Mouse (Mus musculus): ENCODE measurements around the gene Pde4d.

Gene Pde4d

DNA sequence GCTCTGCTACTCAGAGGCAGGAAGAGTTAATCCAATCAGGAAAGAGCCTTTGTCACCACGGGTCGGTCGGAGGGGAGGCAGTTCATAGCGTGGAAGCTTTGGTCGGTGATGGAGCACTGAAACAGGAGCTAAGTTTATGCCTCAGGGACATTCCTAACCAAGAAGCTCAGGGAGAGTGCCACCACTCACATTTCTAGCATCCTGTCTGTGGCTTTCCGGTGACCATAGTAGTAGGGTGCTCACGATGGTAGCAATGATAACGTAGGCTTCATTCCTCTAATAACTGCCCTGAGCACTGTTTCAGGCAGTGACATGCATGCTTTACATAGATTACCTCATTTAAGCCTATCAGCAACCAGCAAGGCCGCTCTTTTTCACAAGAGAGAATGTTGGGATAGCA, 755.8 kb downstream of the Pde4d start:
- DNase-seq = no peak

DNA sequence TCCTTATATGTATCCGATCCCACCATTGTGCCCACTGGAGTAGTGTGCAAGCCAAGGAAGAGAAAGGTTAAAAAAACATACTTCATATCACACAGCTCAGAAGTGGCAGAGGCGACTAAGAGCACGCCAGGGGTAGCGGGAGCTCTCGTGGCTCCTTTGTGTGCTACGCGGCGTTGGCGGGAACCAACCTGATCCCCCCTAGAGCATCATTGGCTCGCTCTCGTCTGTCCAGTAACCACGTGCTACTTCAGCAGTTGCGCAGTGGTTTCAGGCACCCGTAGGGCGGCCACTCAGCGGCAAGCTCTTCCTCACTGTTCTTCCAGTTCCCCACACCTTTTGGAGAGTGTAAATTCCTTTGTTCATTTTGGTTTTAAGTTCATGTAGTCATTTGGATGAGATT, 758.9 kb downstream of the Pde4d start:
- DNase-seq = no peak

DNA sequence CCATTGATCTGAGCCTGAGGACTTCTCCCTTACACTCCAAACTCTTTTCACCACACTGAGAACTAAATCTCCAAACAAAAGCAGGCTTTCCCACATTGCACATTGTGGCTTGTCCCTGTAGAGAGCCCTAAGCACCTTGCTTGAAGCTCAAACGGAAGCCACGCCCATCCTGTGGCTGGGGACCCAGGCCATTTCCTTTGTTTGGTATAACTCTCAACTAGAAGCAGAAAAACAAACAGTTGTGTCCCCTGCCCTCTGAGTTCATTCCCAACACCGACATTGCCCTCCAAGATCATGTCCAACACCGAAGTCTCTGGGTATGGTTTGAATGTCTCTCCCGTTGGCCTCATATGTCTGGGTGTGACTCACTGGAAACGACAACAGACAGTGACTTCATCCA, 759.7 kb downstream of the Pde4d start:
- DNase-seq = no peak

DNA sequence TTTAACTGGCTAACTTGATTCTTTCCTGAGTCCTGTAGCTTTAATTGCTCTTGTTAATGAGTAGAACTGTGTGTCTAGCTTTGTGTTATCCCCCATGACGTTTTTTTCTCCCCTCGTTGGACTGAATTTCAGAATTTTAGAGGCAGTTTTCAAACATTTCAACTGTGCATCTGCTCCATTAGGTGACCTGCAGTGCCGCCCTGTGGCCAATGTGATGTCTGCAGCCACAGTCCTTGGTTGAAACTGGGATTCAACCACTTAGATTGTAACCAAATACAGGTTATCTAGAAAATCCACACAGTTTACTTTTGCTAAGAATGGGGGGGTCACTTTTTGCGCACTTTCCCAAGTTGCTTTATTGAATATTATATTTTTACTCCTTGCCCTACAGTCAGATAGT, 760.7 kb downstream of the Pde4d start:
- DNase-seq = peak; percentile 75

DNA sequence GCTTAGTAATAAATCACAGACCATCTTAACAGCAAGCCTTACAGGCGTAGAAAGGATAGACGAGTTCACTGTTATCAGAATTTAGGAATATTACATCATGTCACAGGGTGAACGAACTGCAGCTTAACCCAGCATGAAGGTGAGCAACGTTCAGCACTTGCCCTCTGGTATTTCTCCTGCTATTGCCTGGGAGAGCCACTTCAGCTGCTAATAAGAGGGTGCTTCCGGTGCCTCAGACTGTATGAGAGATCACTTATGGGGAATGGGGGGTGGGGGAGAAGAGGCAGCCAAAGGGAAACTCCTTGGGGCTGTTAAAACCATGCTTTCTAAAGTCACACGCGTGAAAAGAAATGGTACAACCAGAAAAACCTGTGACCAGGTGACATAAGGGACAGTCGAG, 761.7 kb downstream of the Pde4d start:
- DNase-seq = no peak

DNA sequence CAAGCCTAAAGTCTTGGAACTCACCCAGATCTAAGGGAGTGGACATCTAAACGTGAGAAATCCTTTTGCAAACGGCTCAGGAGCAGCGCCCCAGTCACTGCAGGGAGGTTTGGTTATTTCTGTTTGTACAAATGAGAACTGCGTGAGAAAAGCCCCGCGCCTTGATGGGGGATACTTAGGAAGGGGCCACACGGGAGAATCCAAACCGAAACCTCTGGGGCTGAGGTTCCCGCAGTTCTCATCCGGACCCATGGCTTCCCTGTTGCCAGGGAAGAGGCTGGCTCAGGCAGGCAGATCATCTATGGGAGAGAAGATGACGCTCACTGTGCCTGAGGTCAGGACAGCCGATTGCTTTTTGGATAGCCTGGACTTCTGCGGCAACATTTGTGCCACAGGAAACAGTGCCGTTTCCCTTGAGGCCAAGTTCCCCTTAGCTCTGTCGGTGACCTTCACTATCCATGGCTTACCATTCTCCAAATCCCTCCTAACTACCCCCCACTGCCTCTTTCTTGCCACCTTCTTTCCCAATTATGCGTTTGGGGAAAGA, 762.3 kb downstream of the Pde4d start:
- no peak for DNase-seq

DNA sequence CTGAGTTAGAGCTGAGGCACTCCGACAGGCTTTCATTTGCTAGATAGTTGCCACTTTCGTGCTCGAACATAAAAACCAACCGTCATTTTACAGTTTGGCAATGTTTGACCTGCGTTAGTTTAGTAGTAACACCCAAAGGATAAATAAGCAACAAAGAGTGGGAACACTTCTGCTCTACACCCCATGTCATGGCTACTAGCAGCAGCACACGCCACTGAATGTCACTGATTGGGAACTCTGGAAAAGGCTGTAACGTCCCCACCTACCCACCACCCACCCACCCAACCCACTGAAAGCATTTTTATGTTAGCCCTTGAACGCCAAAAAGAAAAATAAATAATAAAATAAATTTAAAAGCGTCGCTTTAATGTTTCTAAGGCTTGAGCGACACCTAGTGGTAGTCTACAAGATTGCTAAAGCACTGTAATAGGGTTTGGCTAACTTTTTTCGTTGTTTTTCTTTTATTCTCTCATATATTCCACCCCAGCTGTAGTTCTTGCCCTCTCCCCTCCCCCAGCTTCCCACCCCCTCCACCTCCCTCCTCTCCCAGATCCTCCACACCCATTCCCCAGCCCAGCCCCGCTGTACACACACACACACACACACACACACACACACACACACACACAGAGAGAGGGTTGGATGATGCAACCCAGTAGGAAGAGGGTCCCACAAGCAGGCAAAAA, 763.2 kb downstream of the Pde4d start:
- no peak for DNase-seq

DNA sequence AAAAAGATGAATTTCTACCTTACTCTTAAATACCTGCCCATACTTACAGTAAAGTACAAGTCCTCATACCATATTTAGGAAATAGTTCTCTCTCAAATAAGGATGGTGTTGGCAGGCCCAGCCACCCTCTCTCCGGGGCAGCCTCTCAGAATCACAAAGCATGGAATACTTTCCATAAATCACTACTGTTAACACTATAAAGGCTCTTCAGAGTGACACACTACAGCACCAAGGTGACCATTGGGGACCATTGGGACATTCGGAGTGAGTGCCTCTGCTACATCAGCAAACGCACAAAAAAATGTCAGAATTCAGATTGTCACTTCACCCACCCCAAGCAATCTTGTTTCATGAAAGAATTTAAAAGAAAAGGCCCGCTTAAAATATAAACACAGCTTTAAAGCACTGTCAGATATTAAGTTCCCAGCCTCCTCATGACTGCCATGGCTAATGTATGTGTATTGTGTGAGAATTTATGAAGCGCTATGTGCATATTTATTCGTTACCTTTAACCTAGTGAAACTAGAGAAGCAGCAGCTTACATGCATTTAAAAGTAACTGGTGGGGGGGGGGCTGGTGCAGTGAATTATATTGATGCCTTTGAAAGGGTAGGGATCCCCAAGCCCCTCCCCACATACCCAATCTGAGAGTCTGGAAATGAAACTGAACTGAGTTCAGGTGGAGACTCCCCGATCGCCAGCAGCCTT, 769.4 kb downstream of the Pde4d start:
- no peak for DNase-seq

DNA sequence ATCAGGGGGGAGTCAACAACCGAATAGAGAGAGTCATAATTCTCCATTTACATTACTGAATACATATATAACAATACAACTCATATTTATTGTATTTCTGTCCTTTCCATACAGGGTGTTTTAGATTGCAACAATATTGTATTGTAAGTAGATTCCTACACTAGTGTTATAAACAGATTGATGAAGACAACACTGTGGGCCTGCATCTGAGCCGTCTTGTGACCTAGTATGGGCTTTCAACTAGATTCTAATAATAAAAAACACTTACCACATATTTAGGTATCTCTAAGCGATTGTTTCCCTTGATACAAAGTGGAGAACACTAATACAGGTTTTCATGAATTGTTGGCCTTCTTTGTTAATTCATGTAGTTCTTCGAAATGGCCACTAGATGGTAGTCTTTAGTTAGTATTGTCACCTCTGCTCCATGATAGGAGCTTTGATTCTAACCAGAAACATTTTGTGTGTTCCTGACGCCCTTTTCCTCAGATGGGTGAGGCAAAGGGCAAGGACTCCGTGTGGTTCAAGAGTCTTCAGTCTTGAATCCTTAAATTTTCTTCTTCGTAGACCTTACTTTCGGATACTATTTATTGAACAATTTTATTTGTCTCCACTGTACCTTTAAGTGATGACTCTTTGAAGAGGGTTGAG, 779.3 kb downstream of the Pde4d start:
- no peak for DNase-seq

DNA sequence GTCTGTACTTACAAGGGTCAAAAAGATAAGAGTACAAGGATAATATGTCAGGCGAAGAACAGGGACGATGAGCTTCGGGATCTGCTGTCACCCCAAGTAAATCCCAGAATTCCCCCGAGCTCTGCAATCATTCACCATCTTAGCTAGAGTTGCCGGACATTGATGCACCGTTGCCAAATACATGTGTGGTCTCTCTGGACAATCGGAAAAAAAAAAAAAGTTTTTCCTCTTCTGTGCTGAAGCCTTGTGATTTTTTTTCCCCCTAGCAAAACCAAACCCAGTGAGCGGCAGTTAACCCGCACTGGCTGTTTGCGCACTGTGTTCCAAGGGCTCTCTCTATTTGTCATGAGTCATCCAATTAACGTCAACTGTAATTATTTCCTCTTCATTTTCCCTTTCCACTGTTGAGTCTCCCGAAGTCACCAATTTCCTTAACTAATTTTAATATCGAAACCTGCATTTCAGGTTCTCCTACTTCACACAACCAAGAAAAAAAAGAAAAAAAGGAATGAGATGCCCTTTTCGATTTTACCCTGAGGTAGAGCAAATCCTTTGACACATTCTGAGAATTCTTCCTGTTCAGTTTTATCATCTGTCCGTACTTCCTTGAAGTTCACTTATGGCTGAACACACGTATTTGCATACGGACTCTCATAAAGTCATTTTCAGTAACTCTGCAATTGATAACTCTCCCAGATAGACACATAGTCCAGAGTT, 780.0 kb downstream of the Pde4d start:
- DNase-seq = no peak

DNA sequence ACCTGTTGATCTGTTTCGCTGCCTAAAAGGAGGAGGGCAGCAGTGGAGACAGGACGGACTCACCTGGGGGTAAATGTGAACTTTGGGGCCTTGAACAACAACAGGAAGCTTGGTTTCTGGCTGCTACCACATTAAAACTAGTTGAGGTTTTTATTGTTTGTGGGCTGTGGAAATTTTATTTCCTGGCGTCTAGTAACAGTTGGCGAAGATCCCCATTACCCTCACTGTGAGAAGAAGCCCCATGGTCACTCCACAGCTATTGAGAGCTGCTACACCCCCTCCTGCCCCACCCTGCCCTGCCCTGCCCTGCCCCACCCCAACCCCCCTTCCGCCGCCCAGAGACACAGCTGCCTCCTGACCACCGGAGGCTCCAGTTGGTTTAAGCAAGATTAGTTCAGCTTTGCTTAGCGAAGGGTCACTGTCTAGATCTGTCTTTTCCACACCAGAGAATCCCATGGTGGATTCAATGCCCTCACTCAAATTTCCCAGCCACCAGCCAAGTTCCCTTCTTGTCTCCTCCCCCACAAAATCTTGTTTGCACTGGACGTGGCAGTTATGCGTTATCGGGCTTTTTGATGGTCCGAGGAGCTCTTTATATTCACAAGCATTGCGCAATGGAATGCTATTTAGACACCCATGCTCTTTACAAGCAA, 780.7 kb downstream of the Pde4d start:
- DNase-seq = no peak

DNA sequence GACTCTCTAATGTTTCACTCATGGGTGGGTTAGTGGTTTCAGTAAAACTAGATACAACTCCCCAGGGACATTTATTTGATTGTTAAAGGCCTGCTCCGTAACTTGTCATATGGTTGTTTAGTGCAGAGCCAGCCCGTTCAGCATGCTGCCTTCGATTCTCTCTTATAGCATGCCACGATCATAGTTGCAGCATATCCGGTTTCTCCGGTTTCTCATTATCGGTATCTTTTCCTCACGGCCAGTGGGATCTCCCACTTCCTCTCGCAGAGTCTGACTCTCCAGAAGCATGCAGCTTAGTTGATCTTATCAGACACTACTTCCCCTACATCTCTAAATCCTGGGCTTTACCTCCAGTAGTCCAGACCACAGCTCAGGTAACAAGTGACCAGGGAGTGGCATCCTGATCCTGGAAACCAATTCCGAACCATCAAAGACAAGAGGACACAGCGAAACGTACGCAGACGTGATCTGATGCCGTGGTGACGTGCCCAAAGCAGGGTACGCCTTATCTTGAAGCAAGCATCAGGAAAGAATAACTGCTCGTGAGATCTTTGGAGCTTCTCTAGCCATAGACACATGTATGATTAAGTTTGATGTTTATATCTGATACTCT, 782.2 kb downstream of the Pde4d start:
- DNase-seq = no peak

DNA sequence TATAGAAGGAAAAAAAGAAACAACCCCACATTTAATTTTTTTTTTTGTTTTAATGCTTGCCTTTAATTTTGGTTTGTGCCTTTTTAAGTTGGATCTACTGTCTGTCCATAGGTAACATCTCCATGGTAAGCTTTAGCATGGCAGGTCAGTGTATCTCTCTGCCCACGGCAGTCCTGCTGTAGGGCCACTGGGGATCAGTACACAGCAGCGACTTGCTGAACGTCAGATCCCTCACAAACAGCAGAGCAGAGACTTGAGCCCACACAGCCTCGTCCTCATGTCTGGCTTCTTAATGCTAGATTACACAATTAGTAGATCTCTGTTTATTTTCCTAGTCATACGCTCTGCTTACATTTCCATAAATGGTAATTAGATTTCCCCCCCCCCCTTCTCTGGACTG, 782.8 kb downstream of the Pde4d start:
- DNase-seq = no peak

DNA sequence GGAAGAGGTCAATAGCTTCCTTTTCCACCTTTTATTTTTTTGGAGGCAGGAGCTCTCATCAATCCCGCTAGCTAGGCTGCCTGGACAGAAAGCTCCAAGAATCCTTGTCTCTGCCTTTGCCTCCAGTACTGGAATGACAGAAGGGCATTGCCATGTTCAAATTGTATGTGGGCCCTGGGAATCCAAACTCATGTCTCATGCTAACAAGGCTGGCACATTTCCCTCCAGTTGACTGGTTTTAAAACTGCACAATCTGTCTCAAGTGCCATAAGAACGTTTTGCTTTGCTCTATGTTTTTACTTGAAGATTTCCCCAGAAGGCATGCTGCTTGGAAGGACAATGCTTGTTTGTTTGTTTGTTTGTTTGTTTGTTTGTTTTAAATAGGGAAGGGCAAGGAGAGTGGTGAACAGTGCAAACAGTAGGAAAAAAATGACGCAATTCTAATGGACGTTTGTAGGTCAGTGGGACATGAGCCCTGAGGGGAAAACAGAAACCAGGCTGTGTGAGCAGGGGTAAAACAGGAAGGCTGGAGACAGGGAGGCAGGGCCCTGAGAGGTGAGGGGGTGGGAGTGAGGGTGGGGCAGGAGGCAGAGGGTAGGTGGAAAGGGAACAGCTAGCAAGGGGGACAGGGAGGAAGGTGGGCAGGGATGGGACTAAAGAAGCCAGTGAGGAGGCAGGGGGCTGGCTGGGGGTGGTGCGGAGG, 784.3 kb downstream of the Pde4d start:
- DNase-seq = no peak

DNA sequence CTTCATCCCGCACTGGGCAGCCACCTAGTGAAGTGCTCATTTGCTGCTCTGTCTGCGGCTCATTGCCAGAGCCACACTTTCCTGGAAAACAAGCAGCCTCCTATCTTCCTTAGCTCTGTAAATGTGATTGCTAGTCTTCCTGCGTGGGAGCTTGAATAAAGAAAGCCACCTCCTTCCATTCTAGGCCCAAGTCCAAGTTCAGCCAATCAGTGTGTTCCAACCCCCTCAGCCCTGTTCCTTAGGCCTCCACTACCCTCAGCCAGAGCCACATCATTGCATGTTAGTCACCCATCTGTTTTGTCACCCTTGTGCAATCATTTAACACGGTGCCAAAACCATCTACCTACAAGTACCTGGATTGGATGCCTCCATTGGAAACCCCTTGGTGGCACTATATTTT, 786.3 kb downstream of the Pde4d start:
- DNase-seq = peak; percentile 51

DNA sequence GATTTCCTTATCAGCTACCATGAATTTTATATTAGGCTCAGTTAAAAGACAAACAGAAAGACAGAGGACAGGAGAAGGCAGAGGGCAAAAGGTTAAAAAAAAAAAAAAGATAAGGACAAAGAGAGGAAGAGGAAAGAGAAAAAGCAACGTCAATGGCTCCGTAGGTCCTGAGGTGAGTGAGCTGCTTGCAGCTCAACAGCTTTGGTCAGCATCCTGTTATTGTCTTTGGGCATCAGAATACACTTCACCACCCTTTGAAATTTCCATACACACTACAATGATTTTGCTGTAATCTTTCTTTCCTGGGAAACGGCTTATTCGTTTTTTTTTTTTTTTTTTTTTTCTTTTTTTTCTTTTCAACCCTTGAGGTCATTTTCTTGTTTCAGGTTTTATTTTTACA, 788.9 kb downstream of the Pde4d start:
- no peak for DNase-seq

DNA sequence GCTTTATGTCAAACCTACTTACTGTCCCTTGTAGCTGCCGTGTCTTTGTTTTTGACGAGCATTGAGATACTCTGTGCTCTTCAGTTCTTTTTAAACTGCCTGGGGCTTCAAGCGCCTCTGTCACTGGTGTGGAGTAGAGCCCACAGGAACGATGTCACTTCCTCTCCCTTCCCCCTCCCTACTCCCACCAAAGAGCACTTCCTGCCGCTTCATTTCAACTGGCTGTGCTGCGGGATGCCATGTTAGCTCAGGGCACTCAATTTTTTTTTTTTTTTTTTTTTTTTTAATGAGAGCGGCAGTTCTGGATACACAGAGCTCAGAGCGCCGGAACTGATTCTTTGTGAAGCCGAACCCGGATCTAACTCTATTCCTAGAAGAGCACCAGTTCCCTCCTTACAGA, 789.5 kb downstream of the Pde4d start:
- DNase-seq = no peak

DNA sequence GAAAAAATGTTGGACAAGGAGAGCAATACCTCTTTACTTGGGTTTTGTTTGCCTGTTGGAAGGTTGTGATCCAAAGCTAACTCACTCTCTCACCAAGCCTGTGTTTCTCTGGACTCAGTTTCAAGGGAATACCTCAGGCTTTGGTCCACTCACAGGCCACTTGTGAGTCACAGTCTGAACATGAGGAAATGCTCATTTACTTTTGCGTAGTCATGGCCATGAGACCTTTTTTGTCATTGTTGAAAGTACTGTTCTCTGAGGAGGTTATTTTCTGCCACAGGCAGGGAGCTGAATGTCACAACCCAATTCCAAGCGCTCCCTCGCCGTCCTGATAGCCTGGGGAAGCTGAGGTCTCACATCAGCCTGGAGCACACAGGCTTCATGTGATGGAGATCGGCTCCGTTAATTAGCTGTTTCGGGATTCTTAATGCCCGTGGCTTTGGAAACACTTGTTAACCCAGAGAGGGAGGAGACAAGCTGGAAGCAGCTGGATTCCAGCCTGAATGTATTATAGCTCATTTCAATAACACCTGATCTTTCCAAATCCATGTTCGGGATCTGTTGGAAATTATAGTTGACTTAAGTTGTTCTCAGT, 792.8 kb downstream of the Pde4d start:
- DNase-seq = no peak

DNA sequence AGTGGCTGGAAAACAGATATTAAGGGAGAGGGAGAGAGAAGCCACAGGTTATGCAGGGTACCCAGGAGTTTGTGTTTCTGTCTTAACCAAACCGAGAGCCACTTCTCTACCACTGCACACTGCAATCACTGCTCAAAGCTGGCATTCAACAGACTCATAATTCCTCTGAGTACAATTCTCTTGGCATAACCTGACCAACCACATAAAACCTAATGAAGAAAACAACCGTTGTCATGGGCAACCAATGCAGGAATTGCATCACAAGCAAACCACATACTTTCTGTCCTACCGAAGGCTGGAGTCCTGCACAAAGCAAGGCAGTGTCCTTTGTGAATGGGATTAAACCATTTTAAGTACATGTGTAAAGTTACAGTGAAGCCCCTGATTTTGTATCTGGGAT, 793.4 kb downstream of the Pde4d start:
- no peak for DNase-seq

DNA sequence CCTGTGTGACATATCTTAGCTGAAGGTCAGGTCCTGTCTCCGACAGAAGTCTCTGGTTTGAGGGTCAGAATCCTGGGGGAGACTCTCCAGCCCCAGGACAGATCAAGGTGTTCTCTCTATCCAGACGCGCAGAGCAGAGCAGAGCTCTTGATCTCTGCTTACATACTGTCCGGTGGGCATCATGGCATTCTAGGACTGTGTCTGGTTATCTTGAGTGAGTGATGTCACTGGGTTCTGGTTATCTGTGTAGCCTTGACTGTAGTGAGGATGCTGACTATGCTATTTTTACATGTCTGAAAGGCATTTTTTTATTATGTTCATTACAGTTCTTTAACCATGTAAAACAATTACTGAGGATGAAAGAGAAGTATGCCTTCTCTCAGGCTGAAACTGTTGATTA, 797.3 kb downstream of the Pde4d start:
- no peak for DNase-seq

DNA sequence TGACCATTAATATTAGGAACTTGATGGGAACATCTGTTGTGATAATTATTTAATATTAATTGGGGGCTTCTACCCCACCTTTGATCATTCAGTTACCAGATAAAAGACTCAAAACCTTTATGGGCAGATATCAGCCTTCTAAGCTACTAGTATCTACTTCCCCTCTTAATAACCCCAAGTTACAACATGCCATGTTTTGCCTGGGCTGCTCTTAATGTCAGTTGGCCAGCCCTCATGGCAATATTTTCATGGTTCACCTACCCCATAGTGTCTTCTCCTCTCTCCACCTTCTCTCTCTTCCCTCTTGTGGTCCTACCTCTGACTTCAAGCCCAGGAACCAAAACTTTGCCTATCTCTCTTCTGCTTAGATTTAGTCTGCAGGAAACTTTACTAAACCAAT, 799.6 kb downstream of the Pde4d start:
- DNase-seq = no peak
